Mouse (Mus musculus) limb, embryonic 12.5 days (tissue): ENCODE data around the gene Syngr1. TPM values are rescaled to one million over a fixed set of nuclear protein-coding genes. Genes with fewer than 3 reads are reported as not detected.

Experiments used
- ATAC-seq: fragments of 200-750 bp; cut with Nextera tagmentation; 2 replicates; pipeline ENCODE4 v1.8.0; 2017; ENCODE audit warnings: low read depth, moderate TSS enrichment; ENCODE audit not compliant: insufficient number of reproducible peaks, insufficient read depth, low FRiP score, low TSS enrichment
- H3K27ac ChIP-seq: fragments of 300-500 bp; sonication (generic); 2 replicates; pipeline ENCODE4 v1.5.1; 2016; ENCODE audit warnings: mild to moderate bottlenecking, moderate library complexity
- H3K27me3 ChIP-seq: fragments of 300-500 bp; sonication (generic); 2 replicates; pipeline ENCODE4 v1.6.1; 2016; ENCODE audit warnings: mild to moderate bottlenecking, moderate library complexity
- H3K36me3 ChIP-seq: fragments of 300-500 bp; sonication (generic); 2 replicates; pipeline ENCODE4 v1.6.1; 2016; ENCODE audit warnings: mild to moderate bottlenecking, moderate library complexity
- H3K4me1 ChIP-seq: fragments of 300-500 bp; sonication (generic); replicated peaks from 2 replicates; pipeline ENCODE4 v1.6.1; 2016
- H3K4me2 ChIP-seq: fragments of 300-500 bp; sonication (generic); 2 replicates; pipeline ENCODE4 v1.6.1; 2016; ENCODE audit warnings: mild to moderate bottlenecking, moderate library complexity
- H3K4me3 ChIP-seq: fragments of 300-500 bp; sonication (generic); replicated peaks from 2 replicates; pipeline ENCODE4 v1.5.1; 2016; ENCODE audit warnings: mild to moderate bottlenecking
- H3K9ac ChIP-seq: fragments of 300-500 bp; sonication (generic); replicated peaks from 2 replicates; pipeline ENCODE4 v1.6.1; 2016; ENCODE audit warnings: mild to moderate bottlenecking, moderate library complexity
- H3K9me3 ChIP-seq: fragments of 300-500 bp; sonication (generic); 2 replicates; pipeline ENCODE4 v1.6.1; 2016; ENCODE audit warnings: mild to moderate bottlenecking, moderate library complexity
- WGBS: fragments of 180-500 bp; shearing (Covaris S2); methylation state at CpG from one replicate; pipeline ENCODE4 v1.1.7; 2016; 5-methylcytosine and 5-hydroxymethylcytosine counted together
- polyA plus RNA-seq: library from polyadenylated mRNA; unstranded; fragments of >200 nt; fragmentation: Nextera tagmentation; extraction: Ambion mirVana; gene quantifications from 2 replicates; pipeline ENCODE4 v1.2.1, GENCODE M21; 2016

Gene Syngr1
- polyA plus RNA-seq, result 3.9 and 4.1 TPM in 2 replicates

DNA sequence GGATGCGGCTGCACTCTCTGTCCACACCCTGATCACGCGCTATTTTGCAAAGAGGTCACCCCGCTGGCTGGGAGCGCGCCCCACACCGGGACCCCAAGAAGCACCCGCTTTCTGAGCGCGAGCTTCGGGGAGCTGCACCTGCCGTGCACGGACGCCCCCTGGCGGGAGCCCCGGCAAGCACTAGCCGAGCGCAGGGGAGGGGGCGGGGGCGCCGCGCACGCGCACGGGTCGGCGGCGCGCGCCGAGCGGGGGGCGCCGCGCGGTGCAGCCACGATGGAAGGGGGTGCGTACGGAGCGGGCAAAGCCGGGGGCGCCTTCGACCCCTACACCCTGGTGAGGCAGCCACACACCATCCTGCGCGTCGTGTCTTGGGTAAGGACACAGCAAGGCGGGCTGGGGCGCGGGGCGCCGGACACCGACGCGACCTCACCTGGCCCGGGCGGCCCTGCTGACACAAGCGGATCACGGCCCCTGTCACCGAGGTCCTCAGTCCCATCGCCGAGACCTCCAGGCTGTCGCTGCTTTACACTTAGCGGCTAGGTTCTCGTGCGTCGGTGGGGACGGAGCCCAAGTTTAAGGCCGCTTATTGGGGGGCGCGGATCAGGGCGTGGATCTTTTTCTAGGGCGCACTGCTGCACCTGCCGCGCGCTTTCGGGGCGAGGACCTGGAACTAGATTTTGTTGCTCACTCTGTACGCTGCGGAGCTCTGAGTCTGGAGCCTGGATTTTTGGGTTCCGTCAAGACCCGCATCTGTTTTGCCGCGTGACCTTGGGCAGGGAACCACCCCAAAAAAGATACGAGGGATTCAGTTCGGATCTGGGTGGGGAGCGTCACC is at the start of gene Syngr1, which contains the start of gene Rpl3:
Gene Syngr1, plus strand, starts transcription at position 214 of the 835 bp plus-strand sequence.
Gene Rpl3, minus strand, starts transcription at position 748 of the 835 bp plus-strand sequence.
- H3K27me3 ChIP-seq, result peaks cover 69% of the 10 kb centered on the region
- ATAC-seq, result peak; percentile 35; the same call in 1 of the 2 replicates
- no peaks in the 10 kb centered on the region for H3K36me3 ChIP-seq
- peak within 1 kb of the TSS; percentile 97 for H3K4me2 ChIP-seq
- H3K9ac ChIP-seq, result peak within 1 kb of the TSS; percentile 65
- H3K9me3 ChIP-seq, result peaks cover 3% of the 10 kb centered on the region; the same call in 1 of the 2 replicates
- H3K4me1 ChIP-seq, result peaks cover 23% of the 10 kb centered on the region
- 2% methylated on average over 83 of the region's 86 CpGs for WGBS
- peak within 1 kb of the TSS; percentile 61 for H3K4me3 ChIP-seq
- H3K27ac ChIP-seq, result no peak within 1 kb of the TSS

DNA sequence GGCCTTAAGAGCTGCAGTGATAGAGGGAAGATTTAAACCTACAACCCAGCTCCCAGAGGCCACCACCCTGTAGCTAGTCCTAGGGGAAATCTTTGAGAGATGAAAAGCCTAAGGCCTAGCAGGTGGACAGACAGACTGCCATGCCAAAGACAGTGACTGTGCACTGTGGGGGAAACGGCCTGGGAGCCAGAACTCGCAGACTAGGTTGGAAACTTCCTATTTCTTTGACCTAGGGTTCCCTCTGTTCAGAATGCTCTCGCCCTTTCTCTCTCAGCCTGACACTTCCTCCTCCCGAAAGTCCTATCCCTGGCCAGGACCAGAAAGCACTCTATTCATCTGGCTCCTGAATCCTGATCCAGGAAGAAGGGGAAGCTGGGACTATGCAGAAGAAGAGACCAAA is 49.0 kb upstream of the Syngr1 start:
- Histone ChIP-seq H3K9me3 (peaks cover 9% of the 10 kb centered on the region), H3K4me2 (no peak overlapping the region), H3K4me1 (no peaks in the 10 kb centered on the region), H3K36me3 (no peaks in the 10 kb centered on the region), H3K27ac (no peak overlapping the region), H3K27me3 (no peaks in the 10 kb centered on the region), H3K9ac (no peak overlapping the region), H3K4me3 (no peak overlapping the region)
- WGBS, result 69% methylated on average over 4 of the region's 4 CpGs
- no peak for ATAC-seq

DNA sequence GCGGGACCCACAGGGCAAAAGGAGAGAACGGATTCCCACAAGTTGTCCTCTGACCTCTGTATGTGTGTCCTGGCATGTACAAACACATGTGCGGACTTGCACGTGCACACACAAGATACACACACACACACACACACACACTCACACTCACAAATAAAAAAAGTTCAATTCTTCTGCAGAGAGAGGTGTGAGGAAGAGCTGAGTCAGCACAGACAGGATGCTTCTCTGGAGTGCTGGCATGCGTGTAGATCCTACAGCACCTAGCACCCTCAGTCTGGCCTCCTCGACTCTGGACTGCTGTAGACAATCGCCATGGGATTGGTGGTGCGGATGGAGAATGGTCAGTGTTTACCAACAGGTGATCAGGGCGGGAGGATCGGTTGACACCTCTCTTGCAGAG is 46.9 kb upstream of the Syngr1 start:
- Histone ChIP-seq H3K4me3 (no peak overlapping the region), H3K9me3 (peaks cover 5% of the 10 kb centered on the region), H3K36me3 (no peaks in the 10 kb centered on the region), H3K27me3 (no peaks in the 10 kb centered on the region), H3K9ac (no peak overlapping the region), H3K4me2 (no peak overlapping the region), H3K27ac (no peak overlapping the region), H3K4me1 (0 out of 2 replicates have a peak, but pooled peaks cover under 1% of the 10 kb centered on the region)
- 89% methylated on average over 10 of the region's 10 CpGs for WGBS
- ATAC-seq, result no peak

DNA sequence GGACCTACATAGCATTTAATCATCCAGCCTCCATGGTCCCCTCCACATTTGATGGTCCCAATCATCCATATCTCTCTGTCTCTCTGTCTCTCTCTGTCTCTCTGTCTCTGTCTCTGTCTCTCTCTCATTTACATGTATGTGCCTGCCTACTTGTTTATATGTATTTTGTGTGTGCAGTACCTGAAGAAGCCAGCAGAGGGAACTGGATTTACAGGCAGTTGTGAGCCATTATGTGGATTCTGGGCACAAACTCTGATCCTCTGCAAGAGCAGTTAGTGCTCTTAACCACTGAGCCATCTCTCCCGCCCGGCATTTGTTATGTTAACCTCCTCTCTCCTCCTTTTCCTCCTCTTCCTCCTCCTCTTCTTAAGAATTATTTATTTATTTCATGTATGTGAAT is 45.4 kb upstream of the Syngr1 start:
- WGBS, result 96% methylated on average over 2 of the region's 2 CpGs
- H3K27ac ChIP-seq, result no peak overlapping the region
- H3K4me3 ChIP-seq, result no peak overlapping the region
- no peak overlapping the region for H3K9ac ChIP-seq
- peaks cover 11% of the 10 kb centered on the region for H3K4me1 ChIP-seq
- no peak for ATAC-seq
- H3K9me3 ChIP-seq, result peaks cover 5% of the 10 kb centered on the region
- no peaks in the 10 kb centered on the region for H3K27me3 ChIP-seq
- H3K36me3 ChIP-seq, result no peaks in the 10 kb centered on the region
- no peak overlapping the region for H3K4me2 ChIP-seq

DNA sequence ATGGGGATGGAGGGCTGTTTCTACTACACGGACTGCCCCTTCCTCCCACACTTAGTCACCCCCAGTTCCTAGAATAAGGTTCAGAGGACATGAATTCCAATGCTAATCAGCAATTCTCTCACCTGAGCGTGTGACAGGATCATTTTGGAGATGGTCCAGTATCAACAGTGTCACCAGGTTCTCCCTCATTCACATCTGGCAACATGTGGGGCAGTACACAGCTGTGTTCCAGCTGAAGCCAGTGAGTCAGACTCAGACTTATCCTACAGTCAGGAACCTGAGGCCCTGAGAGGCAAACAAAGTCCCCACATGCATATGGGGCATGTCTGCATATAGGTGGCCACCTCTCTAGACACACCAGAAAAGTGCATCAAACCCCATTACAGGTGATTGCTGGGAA is 43.9 kb upstream of the Syngr1 start:
- ATAC-seq, result no peak
- WGBS, result 86% methylated on average over 2 of the region's 2 CpGs
- Histone ChIP-seq H3K9me3 (peaks cover 5% of the 10 kb centered on the region), H3K36me3 (no peaks in the 10 kb centered on the region), H3K4me1 (peaks cover 23% of the 10 kb centered on the region), H3K4me3 (no peak overlapping the region), H3K4me2 (no peak overlapping the region), H3K9ac (no peak overlapping the region), H3K27ac (no peak overlapping the region), H3K27me3 (no peaks in the 10 kb centered on the region)

DNA sequence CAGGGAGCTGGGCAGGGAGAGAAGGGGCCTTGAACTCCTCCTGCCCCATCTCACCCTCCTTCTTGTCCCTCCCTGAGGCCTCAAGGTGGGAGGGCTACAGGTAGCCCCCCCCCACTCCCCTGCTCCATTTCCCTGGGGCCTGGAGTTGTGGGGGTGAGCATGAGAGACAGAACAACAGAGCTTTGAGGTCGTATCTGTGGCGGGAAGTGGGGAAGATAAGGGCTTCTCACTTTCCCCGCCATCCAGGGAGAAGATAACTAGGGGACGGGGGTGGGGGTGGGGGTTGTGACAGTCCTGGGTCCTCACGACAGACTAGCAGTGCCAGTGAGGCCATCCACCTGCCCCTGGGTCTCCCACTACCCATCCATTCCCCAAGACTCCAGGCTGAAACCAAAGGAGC is 43.2 kb upstream of the Syngr1 start:
- Histone ChIP-seq H3K27me3 (no peaks in the 10 kb centered on the region), H3K4me3 (no peak overlapping the region), H3K9ac (no peak overlapping the region), H3K27ac (no peak overlapping the region), H3K36me3 (no peaks in the 10 kb centered on the region), H3K9me3 (peaks cover 5% of the 10 kb centered on the region), H3K4me2 (no peak overlapping the region), H3K4me1 (peaks cover 23% of the 10 kb centered on the region)
- 27% methylated on average over 5 of the region's 5 CpGs for WGBS
- ATAC-seq, result no peak

DNA sequence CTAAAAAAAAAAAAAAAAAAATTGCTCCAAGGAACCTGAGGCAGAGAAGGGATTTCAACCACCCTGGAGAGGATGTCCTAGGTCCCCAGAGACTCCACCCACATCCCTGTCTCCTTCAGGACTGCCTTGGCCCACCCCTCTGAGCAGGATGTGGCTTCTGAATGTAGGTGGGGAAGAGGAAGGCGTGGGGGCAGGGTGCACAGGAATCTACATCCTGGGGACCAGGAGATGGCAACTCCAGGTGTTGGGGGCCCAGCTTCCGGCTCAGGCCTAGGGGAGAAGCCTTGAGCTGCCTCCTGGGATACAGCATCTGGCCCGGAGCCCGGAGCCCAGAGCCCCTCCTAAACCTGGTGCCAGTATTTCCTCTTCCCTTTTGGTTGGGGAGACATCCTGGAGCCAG is 41.0 kb upstream of the Syngr1 start:
- 62% methylated on average over 4 of the region's 4 CpGs for WGBS
- Histone ChIP-seq H3K27me3 (no peaks in the 10 kb centered on the region), H3K36me3 (no peaks in the 10 kb centered on the region)

DNA sequence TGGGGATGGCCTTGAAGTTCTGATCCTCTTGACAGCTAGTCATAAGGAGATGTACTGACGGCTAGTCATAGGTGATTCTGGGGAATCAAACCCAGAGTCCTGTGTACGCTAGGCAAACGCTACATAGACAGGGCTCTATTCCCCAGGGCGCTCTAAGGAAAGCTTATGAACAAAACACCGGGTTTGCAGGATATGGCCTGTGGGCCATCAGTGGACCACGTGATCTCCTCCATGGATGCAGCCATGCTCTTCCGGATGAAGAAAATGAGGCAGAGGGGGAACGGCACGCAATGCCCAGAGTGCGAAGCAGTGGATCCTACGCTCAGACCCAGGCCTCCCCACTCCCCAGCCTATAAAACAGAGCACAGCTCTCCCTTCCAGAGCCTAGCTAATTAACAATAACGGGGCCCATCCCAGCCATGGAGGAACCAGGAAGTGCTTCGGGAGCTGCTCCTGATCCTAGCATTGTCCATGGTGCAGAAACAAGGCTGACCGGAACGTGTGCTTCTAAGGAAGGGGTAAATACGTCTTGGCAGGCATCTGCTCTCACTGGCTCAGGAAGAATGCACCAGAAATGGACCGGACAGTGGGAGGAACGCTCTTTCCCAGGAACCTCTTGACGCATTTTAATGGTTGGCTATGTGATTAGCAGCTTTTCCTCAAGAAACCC is 39.9 kb upstream of the Syngr1 start:
- Histone ChIP-seq H3K36me3 (no peaks in the 10 kb centered on the region), H3K27me3 (no peaks in the 10 kb centered on the region), H3K4me1 (peaks cover 27% of the 10 kb centered on the region), H3K9me3 (no peaks in the 10 kb centered on the region), H3K27ac (0 out of 2 replicates have a peak overlapping the region, but pooled peaks have one; percentile 29), H3K4me2 (no peak overlapping the region), H3K9ac (peak overlapping the region; percentile 31; the same call in 1 of the 2 replicates), H3K4me3 (no peak overlapping the region)
- no peak for ATAC-seq
- WGBS, result 55% methylated on average over 19 of the region's 19 CpGs

More for the DNA sequence above, 41.0 kb upstream of the Syngr1 start:
- no peak for ATAC-seq
- H3K27ac ChIP-seq, result no peak overlapping the region
- no peak overlapping the region for H3K4me2 ChIP-seq
- no peak overlapping the region for H3K9ac ChIP-seq
- H3K4me3 ChIP-seq, result no peak overlapping the region
- peaks cover 23% of the 10 kb centered on the region for H3K4me1 ChIP-seq
- peaks cover 5% of the 10 kb centered on the region for H3K9me3 ChIP-seq

DNA sequence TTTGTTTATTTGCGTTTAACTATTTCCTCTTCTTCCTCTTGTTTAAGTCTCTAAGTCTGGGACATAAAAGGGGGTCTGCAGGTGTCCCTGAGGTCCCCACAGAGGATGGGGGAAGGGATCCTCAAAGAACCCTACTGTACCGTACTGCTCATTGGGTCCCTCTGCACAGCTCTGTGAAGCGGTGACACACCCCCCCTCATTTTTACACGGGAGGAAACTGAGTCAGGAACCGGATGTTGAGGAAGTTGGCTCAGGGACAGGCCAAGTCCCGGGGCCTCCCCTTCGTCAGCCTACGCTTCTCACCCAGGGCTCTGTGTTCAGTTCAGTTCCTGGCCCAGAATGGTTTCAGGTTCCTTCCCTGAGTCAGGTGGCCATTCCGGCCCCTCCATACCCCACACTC is 39.4 kb upstream of the Syngr1 start:
- H3K9me3 ChIP-seq, result no peaks in the 10 kb centered on the region
- 0 out of 2 replicates have a peak overlapping the region, but pooled peaks have one; percentile 31 for H3K9ac ChIP-seq
- 67% methylated on average over 9 of the region's 9 CpGs for WGBS
- no peak overlapping the region for H3K4me3 ChIP-seq
- no peak for ATAC-seq
- no peak overlapping the region for H3K4me2 ChIP-seq
- H3K27ac ChIP-seq, result 0 out of 2 replicates have a peak overlapping the region, but pooled peaks have one; percentile 29
- H3K27me3 ChIP-seq, result no peaks in the 10 kb centered on the region
- peaks cover 27% of the 10 kb centered on the region for H3K4me1 ChIP-seq
- H3K36me3 ChIP-seq, result no peaks in the 10 kb centered on the region

DNA sequence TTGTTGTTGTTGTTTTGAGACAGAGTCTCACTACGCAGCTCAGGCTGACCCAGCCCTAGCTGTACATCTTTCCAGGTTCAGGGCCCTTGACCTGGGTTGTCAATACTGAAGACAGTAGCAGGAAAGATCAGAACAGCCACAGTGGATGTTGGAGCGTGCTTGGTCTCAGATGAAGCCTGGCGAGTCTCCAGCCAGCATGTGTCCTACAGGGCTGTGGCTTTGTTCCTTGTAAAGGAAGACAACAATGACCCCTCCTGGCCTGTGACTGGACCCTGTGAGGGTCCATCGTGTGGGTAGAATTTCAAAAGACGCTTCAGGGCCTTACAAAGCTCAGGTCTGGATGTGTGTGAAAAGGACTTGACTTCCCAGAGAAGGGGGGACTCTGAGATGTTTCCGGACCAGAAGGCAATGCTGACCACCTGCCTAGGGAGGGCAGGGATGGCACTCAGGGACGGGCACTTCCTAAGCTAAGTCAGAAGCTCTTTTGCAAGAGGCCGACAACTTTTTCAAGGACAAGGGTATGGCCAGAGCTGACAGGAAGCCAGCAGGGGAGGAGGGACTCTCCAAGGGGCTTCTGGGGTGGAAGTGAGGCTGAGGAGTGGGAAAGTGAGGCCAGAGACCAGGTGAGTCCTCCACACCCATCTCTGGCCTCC is 37.6 kb upstream of the Syngr1 start:
- no peaks in the 10 kb centered on the region for H3K36me3 ChIP-seq
- no peak overlapping the region for H3K27ac ChIP-seq
- 81% methylated on average over 8 of the region's 8 CpGs for WGBS
- H3K4me1 ChIP-seq, result peaks cover 27% of the 10 kb centered on the region
- no peaks in the 10 kb centered on the region for H3K9me3 ChIP-seq
- H3K4me3 ChIP-seq, result no peak overlapping the region
- no peak overlapping the region for H3K4me2 ChIP-seq
- no peak overlapping the region for H3K9ac ChIP-seq
- no peaks in the 10 kb centered on the region for H3K27me3 ChIP-seq
- no peak for ATAC-seq
